Mouse (Mus musculus) midbrain, postnatal 0 days (tissue): ENCODE measurements at regions not wholly inside any gene's neighbourhood (a gene's known extent, or its start where the extent isn't known, plus 50 kb on each side); places are given as distances from the start of the nearest gene placed in this dataset.

Experiments used
- ATAC-seq: fragments of 200-750 bp; cut with Nextera tagmentation; 2 replicates; pipeline ENCODE4 v1.8.0; 2017; ENCODE audit warnings: moderate number of reproducible peaks, mild to moderate bottlenecking, moderate TSS enrichment, moderate library complexity; ENCODE audit not compliant: low FRiP score
- DNase-seq: peaks from one replicate; pipeline ENCODE4 v3.0.0-alpha.2; 2015; ENCODE audit warnings: low spot score
- H3K27ac ChIP-seq: fragments of 300-500 bp; sonication (generic); 2 replicates; pipeline ENCODE4 v1.5.1; 2014; ENCODE audit warnings: low read depth, mild to moderate bottlenecking, low read length, mixed read lengths
- H3K27me3 ChIP-seq: fragments of 300-500 bp; sonication (generic); 2 replicates; pipeline ENCODE4 v1.6.1; 2014; ENCODE audit warnings: low read length, control low read depth, mixed read lengths; ENCODE audit not compliant: insufficient read depth
- H3K36me3 ChIP-seq: fragments of 300-500 bp; sonication (generic); 2 replicates; pipeline ENCODE4 v1.6.1; 2014; ENCODE audit warnings: low read length, control low read depth, mixed read lengths; ENCODE audit not compliant: insufficient read depth
- H3K4me1 ChIP-seq: fragments of 300-500 bp; sonication (generic); 2 replicates; pipeline ENCODE4 v1.6.1; 2014; ENCODE audit warnings: mild to moderate bottlenecking, control low read depth, antibody characterized with exemption, low read length, mixed read lengths; ENCODE audit not compliant: insufficient read depth
- H3K4me2 ChIP-seq: fragments of 300-500 bp; sonication (generic); 2 replicates; pipeline ENCODE4 v1.6.1; 2014; ENCODE audit warnings: low read depth, mild to moderate bottlenecking, low read length, mixed read lengths; ENCODE audit not compliant: poor library complexity, severe bottlenecking
- H3K4me3 ChIP-seq: fragments of 300-500 bp; sonication (generic); 2 replicates; pipeline ENCODE4 v1.5.1; 2014; ENCODE audit warnings: low read depth, mild to moderate bottlenecking, low read length, moderate library complexity
- H3K9ac ChIP-seq: fragments of 300-500 bp; sonication (generic); replicated peaks from 2 replicates; pipeline ENCODE4 v1.6.1; 2014; ENCODE audit warnings: mild to moderate bottlenecking, low read length, moderate library complexity, mixed read lengths; ENCODE audit not compliant: poor library complexity, severe bottlenecking
- H3K9me3 ChIP-seq: fragments of 300-500 bp; sonication (generic); 2 replicates; pipeline ENCODE4 v1.6.1; 2016; ENCODE audit warnings: low read length, control low read depth
- CTCF ChIP-seq: IDR thresholded peaks from 2 replicates; pipeline ENCODE4 v1.5.1; 2016; ENCODE audit warnings: antibody characterized with exemption, mild to moderate bottlenecking
- WGBS: fragments of 180-500 bp; shearing (Covaris S2); extraction: QIAGEN DNeasy Blood & Tissue Kit; methylation state at CpG from one replicate; pipeline ENCODE4 v1.1.7; 2014; 5-methylcytosine and 5-hydroxymethylcytosine counted together

- H3K27ac ChIP-seq = no peak overlapping the region
- no peak for ATAC-seq
These were observed 322.1 kb upstream of the Rnf32 start for GRCm38 (mm10) chr5:28873600-28874265.

DNA sequence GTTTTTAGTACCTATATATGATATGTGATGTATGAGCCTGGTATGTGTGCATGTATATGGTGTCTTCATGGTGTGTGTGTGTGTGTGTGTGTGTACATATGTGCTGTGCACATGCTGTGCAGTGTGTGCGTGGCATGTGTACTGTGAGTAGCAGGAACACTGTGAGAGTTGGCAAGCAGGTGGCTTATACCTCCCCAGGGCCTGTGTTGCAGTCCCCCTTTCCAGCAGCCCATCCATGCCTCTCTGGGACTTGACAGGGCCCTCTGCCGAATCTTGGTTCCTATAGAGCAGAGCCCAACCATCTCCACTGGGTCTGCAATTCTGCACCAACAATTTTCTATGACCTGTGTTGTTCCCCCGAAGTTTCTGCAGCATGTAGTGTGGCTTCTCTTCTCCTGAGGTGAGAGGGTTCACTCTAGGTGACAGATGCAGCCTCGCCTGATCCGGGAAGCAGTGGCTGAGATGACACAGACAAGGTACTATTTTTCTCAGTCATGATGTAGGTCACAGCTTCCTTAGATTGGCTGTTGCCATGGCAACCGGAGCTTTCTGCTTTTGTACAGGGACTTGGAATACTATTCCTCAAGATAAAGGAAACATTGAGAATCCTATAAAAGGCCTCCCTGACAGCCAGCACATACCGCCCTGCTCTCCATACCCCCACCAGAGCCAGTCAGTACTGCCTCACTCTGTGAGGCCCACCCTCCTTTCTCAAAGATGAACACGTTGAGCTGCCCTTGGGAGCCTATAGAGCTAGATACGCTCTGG is 336.0 kb upstream of the Rnf32 start:
- no peak overlapping the region for H3K4me2 ChIP-seq
- H3K27ac ChIP-seq = peak overlapping the region; percentile 85
- WGBS = 34% methylated on average over 9 of the region's 9 CpGs
- no peak overlapping the region for H3K9ac ChIP-seq
- H3K4me3 ChIP-seq = no peak overlapping the region
- ATAC-seq (peak; percentile 90), DNase-seq (peak; percentile 92)
- no peaks in the 10 kb centered on the region for H3K9me3 ChIP-seq
- H3K36me3 ChIP-seq = no peaks in the 10 kb centered on the region
- no peak for TF ChIP-seq CTCF
- H3K27me3 ChIP-seq = no peaks in the 10 kb centered on the region
- H3K4me1 ChIP-seq = peaks cover 13% of the 10 kb centered on the region; the same call in 1 of the 2 replicates

More at GRCm38 (mm10) chr5:28873600-28874265, 322.1 kb upstream of the Rnf32 start:
- no peaks in the 10 kb centered on the region for H3K27me3 ChIP-seq
- TF ChIP-seq CTCF = no peak
- H3K9ac ChIP-seq = no peak overlapping the region
- H3K36me3 ChIP-seq = no peaks in the 10 kb centered on the region
- no peak overlapping the region for H3K4me3 ChIP-seq
- WGBS = 95% methylated on average over 3 of the region's 3 CpGs
- no peaks in the 10 kb centered on the region for H3K9me3 ChIP-seq
- H3K4me1 ChIP-seq = no peaks in the 10 kb centered on the region
- no peak for DNase-seq
- H3K4me2 ChIP-seq = no peak overlapping the region

DNA sequence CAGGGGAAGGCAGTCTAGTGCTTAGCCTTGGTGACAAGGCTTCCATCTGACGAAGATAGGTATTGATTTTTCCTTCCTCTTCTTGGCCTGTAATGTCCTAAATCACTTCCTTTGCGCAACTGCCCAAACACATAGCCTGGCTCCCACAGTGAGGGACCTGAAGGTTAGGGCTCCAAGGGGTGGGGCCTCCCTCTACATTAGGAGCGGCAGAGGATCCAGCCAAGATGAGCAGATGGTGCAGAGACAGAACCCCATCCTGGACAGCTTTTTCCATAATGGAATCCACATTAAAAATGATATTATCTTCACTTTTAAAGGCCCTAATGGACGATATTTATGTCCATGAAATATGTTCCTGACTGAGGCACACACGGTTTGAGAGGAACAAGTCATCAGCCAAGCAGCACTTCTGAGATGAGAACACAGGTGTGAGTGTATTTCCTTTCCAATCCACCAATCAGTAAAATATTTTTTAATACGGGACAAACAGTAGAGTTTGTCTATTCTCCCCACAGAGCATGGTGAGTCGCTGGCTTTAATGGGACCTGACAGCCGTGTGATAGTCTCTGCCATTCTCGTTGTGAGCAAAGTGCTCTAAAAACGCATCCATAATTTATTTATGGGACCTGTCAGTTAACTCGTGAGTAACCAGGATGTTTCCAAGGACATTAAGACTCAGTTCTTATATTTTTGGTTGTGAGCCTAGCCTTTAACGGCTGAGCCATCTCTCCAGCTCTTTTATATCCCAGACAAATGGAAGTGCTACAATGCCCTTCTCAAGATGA is 357.5 kb upstream of the Rnf32 start:
- no peaks in the 10 kb centered on the region for H3K27me3 ChIP-seq
- H3K27ac ChIP-seq = no peak overlapping the region
- DNase-seq (peak; percentile 22), ATAC-seq (no peak)
- H3K4me2 ChIP-seq = no peak overlapping the region
- H3K4me3 ChIP-seq = no peak overlapping the region
- H3K9ac ChIP-seq = no peak overlapping the region
- no peaks in the 10 kb centered on the region for H3K4me1 ChIP-seq
- no peaks in the 10 kb centered on the region for H3K9me3 ChIP-seq
- TF ChIP-seq CTCF = no peak
- 63% methylated on average over 12 of the region's 12 CpGs for WGBS
- no peaks in the 10 kb centered on the region for H3K36me3 ChIP-seq

- Histone ChIP-seq H3K27me3 (no peaks in the 10 kb centered on the region), H3K9me3 (no peaks in the 10 kb centered on the region), H3K4me2 (no peak overlapping the region), H3K36me3 (no peaks in the 10 kb centered on the region), H3K9ac (no peak overlapping the region), H3K4me1 (no peaks in the 10 kb centered on the region), H3K27ac (no peak overlapping the region), H3K4me3 (no peak overlapping the region)
- DNase-seq (no peak), ATAC-seq (no peak)
- 89% methylated on average over 5 of the region's 5 CpGs for WGBS
- no peak for TF ChIP-seq CTCF
These were observed 352.0 kb upstream of the Shh start for GRCm38 (mm10) chr5:28819091-28819490.

- 61% methylated on average over 5 of the region's 5 CpGs for WGBS
- TF ChIP-seq CTCF = no peak
- Histone ChIP-seq H3K36me3 (no peaks in the 10 kb centered on the region), H3K9me3 (no peaks in the 10 kb centered on the region), H3K9ac (no peak overlapping the region), H3K27ac (no peak overlapping the region), H3K4me3 (no peak overlapping the region), H3K27me3 (no peaks in the 10 kb centered on the region), H3K4me2 (no peak overlapping the region), H3K4me1 (no peaks in the 10 kb centered on the region)
- ATAC-seq (no peak), DNase-seq (no peak)
These were observed 340.9 kb upstream of the Shh start for GRCm38 (mm10) chr5:28807950-28808349.
